Mouse (Mus musculus) kidney, postnatal 14 days (tissue): Measurements from ENCODE around the gene Tmem229b.
"Not testable (repeated sequence)": the region's sequence is repeated elsewhere in the genome, so short reads cannot be mapped to it uniquely, and the experiment has no call there.

Source experiments
- DNase-seq: peaks from one replicate; pipeline ENCODE4 v3.0.0; 2022; ENCODE audit warnings: mixed read lengths

Tmem229b gene

GRCm38 (mm10) chr12:79007126-79007753, at the start of gene Tmem229b:
Gene Tmem229b, minus strand, starts transcription at chr12:79007627.
- peak; percentile 62 for DNase-seq

- DNase-seq, result no peak
Observed at GRCm38 (mm10) chr12:79055276-79055675, 47.8 kb upstream of the Tmem229b start.

- DNase-seq, result peak; percentile 67
Observed at GRCm38 (mm10) chr12:79052073-79052472, 44.6 kb upstream of the Tmem229b start.

- DNase-seq, result no peak
Observed at GRCm38 (mm10) chr12:79050545-79051212, 43.3 kb upstream of the Tmem229b start.

- no peak for DNase-seq
Observed at GRCm38 (mm10) chr12:79049807-79050206, 42.4 kb upstream of the Tmem229b start.

- DNase-seq, result no peak
Observed at GRCm38 (mm10) chr12:79048898-79049297, 41.5 kb upstream of the Tmem229b start.

GRCm38 (mm10) chr12:79047203-79047602, 39.8 kb upstream of the Tmem229b start:
- DNase-seq, result no peak

GRCm38 (mm10) chr12:79046171-79046570, 38.7 kb upstream of the Tmem229b start:
- no peak for DNase-seq

- no peak for DNase-seq
Observed at GRCm38 (mm10) chr12:79044668-79045067, 37.2 kb upstream of the Tmem229b start.

- DNase-seq, result no peak
Observed at GRCm38 (mm10) chr12:79041436-79041835, 34.0 kb upstream of the Tmem229b start.

GRCm38 (mm10) chr12:79040201-79040827, 32.9 kb upstream of the Tmem229b start:
- DNase-seq, result no peak

- no peak for DNase-seq
Observed at GRCm38 (mm10) chr12:79039708-79040107, 32.3 kb upstream of the Tmem229b start.

GRCm38 (mm10) chr12:79035349-79035748, 27.9 kb upstream of the Tmem229b start:
- DNase-seq, result no peak

GRCm38 (mm10) chr12:79034331-79034730, 26.9 kb upstream of the Tmem229b start:
- DNase-seq, result no peak

- peak; percentile 78 for DNase-seq
Observed at GRCm38 (mm10) chr12:79028911-79029861, 21.8 kb upstream of the Tmem229b start, which contains the start of gene Plekhh1. Gene Plekhh1, plus strand, starts transcription at chr12:79029163.

GRCm38 (mm10) chr12:79027526-79027925, 20.1 kb upstream of the Tmem229b start:
- not testable (repeated sequence) for DNase-seq

GRCm38 (mm10) chr12:79022882-79023281, 15.5 kb upstream of the Tmem229b start:
- peak; percentile 81 for DNase-seq

GRCm38 (mm10) chr12:79021902-79022301, 14.5 kb upstream of the Tmem229b start:
- DNase-seq, result no peak

- no peak for DNase-seq
Observed at GRCm38 (mm10) chr12:79017994-79018399, 10.6 kb upstream of the Tmem229b start.

- DNase-seq, result no peak
Observed at GRCm38 (mm10) chr12:79016109-79016508, 8.7 kb upstream of the Tmem229b start.

- peak; percentile 31 for DNase-seq
Observed at GRCm38 (mm10) chr12:79010569-79010968, 3.1 kb upstream of the Tmem229b start.

GRCm38 (mm10) chr12:79006478-79007125, 825 bp downstream of the Tmem229b start:
- DNase-seq, result peak; percentile 62
